Mouse (Mus musculus) midbrain, embryonic 11.5 days (tissue): Measurements from ENCODE around the gene Megf11. TPM values are rescaled to one million over a fixed set of nuclear protein-coding genes. Genes with fewer than 3 reads are reported as not detected.

Experiments used
- ATAC-seq: fragments of 200-750 bp; cut with Nextera tagmentation; 2 replicates; pipeline ENCODE4 v1.8.0; 2017; ENCODE audit warnings: moderate TSS enrichment, moderate library complexity; ENCODE audit not compliant: low FRiP score
- DNase-seq: peaks from one replicate; pipeline ENCODE4 v3.0.0; 2015; ENCODE audit warnings: low spot score; ENCODE audit errors: missing footprints
- H3K27ac ChIP-seq: fragments of 300-500 bp; sonication (generic); 2 replicates; pipeline ENCODE4 v1.5.1; 2014; ENCODE audit warnings: low read depth, low read length
- H3K27me3 ChIP-seq: fragments of 300-500 bp; sonication (generic); 2 replicates; pipeline ENCODE4 v1.6.1; 2014; ENCODE audit warnings: mild to moderate bottlenecking, low read length, moderate library complexity, mixed read lengths; ENCODE audit not compliant: control insufficient read depth, insufficient read depth
- H3K36me3 ChIP-seq: fragments of 300-500 bp; sonication (generic); 2 replicates; pipeline ENCODE4 v1.6.1; 2014; ENCODE audit warnings: mild to moderate bottlenecking, low read length, moderate library complexity, mixed read lengths; ENCODE audit not compliant: control insufficient read depth, insufficient read depth
- H3K4me1 ChIP-seq: fragments of 300-500 bp; sonication (generic); 2 replicates; pipeline ENCODE4 v1.6.1; 2014; ENCODE audit warnings: low read length; ENCODE audit not compliant: control insufficient read depth, insufficient read depth
- H3K4me2 ChIP-seq: fragments of 300-500 bp; sonication (generic); 2 replicates; pipeline ENCODE4 v1.6.1; 2014; ENCODE audit warnings: mild to moderate bottlenecking, moderate library complexity
- H3K4me3 ChIP-seq: fragments of 300-500 bp; sonication (generic); 2 replicates; pipeline ENCODE4 v1.5.1; 2014; ENCODE audit warnings: low read depth, low read length
- H3K9ac ChIP-seq: fragments of 300-500 bp; sonication (generic); 2 replicates; pipeline ENCODE4 v1.6.1; 2014; ENCODE audit warnings: low read length
- H3K9me3 ChIP-seq: fragments of 300-500 bp; sonication (generic); 2 replicates; pipeline ENCODE4 v1.6.1; 2016; ENCODE audit warnings: low read length; ENCODE audit not compliant: control insufficient read depth
- WGBS: fragments of 180-500 bp; shearing (Covaris S2); extraction: QIAGEN DNeasy Blood & Tissue Kit; methylation state at CpG from one replicate; pipeline ENCODE4 v1.1.7; 2014; 5-methylcytosine and 5-hydroxymethylcytosine counted together
- polyA plus RNA-seq: library from polyadenylated mRNA; unstranded; fragments of >200 nt; fragmentation: Nextera tagmentation; extraction: Ambion mirVana; gene quantifications from 2 replicates; pipeline ENCODE4 v1.2.1, GENCODE M21; 2014

Megf11 gene
- polyA plus RNA-seq, 1 experiment from 2014 or later = 3.1 TPM

GRCm38 (mm10) chr9:64532711-64533242, 147.4 kb downstream of the Megf11 start:
- Histone ChIP-seq H3K9ac (no peak overlapping the region), H3K9me3 (no peaks in the 10 kb centered on the region), H3K27me3 (no peaks in the 10 kb centered on the region), H3K4me3 (no peak overlapping the region), H3K4me1 (peaks cover 13% of the 10 kb centered on the region), H3K27ac (no peak overlapping the region), H3K4me2 (no peak overlapping the region), H3K36me3 (no peaks in the 10 kb centered on the region)
- 50% methylated on average over 4 of the region's 4 CpGs for WGBS
- ATAC-seq = no peak
- DNase-seq = no peak

- 45% methylated on average over 15 of the region's 15 CpGs for WGBS
- H3K9me3 ChIP-seq = no peaks in the 10 kb centered on the region
- H3K27ac ChIP-seq = no peak overlapping the region
- H3K4me3 ChIP-seq = no peak overlapping the region
- H3K36me3 ChIP-seq = no peaks in the 10 kb centered on the region
- no peak for ATAC-seq
- no peak for DNase-seq
- H3K27me3 ChIP-seq = no peaks in the 10 kb centered on the region
- peaks cover 13% of the 10 kb centered on the region for H3K4me1 ChIP-seq
- no peak overlapping the region for H3K4me2 ChIP-seq
- no peak overlapping the region for H3K9ac ChIP-seq
Observed at GRCm38 (mm10) chr9:64533488-64534119, 148.2 kb downstream of the Megf11 start.

- H3K27me3 ChIP-seq = no peaks in the 10 kb centered on the region
- peak; percentile 28 for DNase-seq
- WGBS = 86% methylated on average over 6 of the region's 6 CpGs
Observed at GRCm38 (mm10) chr9:64534313-64534712, 148.9 kb downstream of the Megf11 start.

GRCm38 (mm10) chr9:64534856-64535539, 149.6 kb downstream of the Megf11 start:
- ATAC-seq (no peak), DNase-seq (peak; percentile 49)
- 84% methylated on average over 8 of the region's 8 CpGs for WGBS
- H3K4me3 ChIP-seq = no peak overlapping the region
- H3K27ac ChIP-seq = no peak overlapping the region
- no peaks in the 10 kb centered on the region for H3K36me3 ChIP-seq
- no peak overlapping the region for H3K9ac ChIP-seq
- no peak overlapping the region for H3K4me2 ChIP-seq
- H3K27me3 ChIP-seq = no peaks in the 10 kb centered on the region
- peaks cover 6% of the 10 kb centered on the region for H3K4me1 ChIP-seq
- no peaks in the 10 kb centered on the region for H3K9me3 ChIP-seq

More at GRCm38 (mm10) chr9:64534313-64534712, 148.9 kb downstream of the Megf11 start:
- Histone ChIP-seq H3K36me3 (no peaks in the 10 kb centered on the region), H3K4me2 (no peak overlapping the region), H3K9ac (no peak overlapping the region), H3K9me3 (no peaks in the 10 kb centered on the region), H3K4me3 (no peak overlapping the region), H3K27ac (no peak overlapping the region), H3K4me1 (peaks cover 6% of the 10 kb centered on the region)
- ATAC-seq = no peak

- H3K9me3 ChIP-seq = no peaks in the 10 kb centered on the region
- H3K27ac ChIP-seq = no peak overlapping the region
- H3K4me1 ChIP-seq = peaks cover 9% of the 10 kb centered on the region
- no peak for ATAC-seq
- H3K4me3 ChIP-seq = no peak overlapping the region
- peak; percentile 69 for DNase-seq
- WGBS = 82% methylated on average over 4 of the region's 4 CpGs
- no peak overlapping the region for H3K9ac ChIP-seq
- no peak overlapping the region for H3K4me2 ChIP-seq
- no peaks in the 10 kb centered on the region for H3K36me3 ChIP-seq
- no peaks in the 10 kb centered on the region; the same call in 1 of the 2 replicates for H3K27me3 ChIP-seq
Observed at GRCm38 (mm10) chr9:64537821-64538220, 152.4 kb downstream of the Megf11 start.

- no peak for DNase-seq
- 58% methylated on average over 4 of the region's 4 CpGs for WGBS
Observed at GRCm38 (mm10) chr9:64542246-64542645, 156.8 kb downstream of the Megf11 start.

GRCm38 (mm10) chr9:64543125-64543524, 157.7 kb downstream of the Megf11 start:
- H3K27ac ChIP-seq = no peak overlapping the region
- no peak overlapping the region for H3K9ac ChIP-seq
- H3K4me2 ChIP-seq = no peak overlapping the region
- H3K27me3 ChIP-seq = no peaks in the 10 kb centered on the region; the same call in 1 of the 2 replicates
- H3K9me3 ChIP-seq = no peaks in the 10 kb centered on the region
- 54% methylated on average over 7 of the region's 7 CpGs for WGBS
- 0 out of 2 replicates have a peak, but pooled peaks cover 3% of the 10 kb centered on the region for H3K4me1 ChIP-seq
- no peaks in the 10 kb centered on the region for H3K36me3 ChIP-seq
- no peak overlapping the region for H3K4me3 ChIP-seq
- ATAC-seq (no peak), DNase-seq (peak; percentile 64)

More at GRCm38 (mm10) chr9:64542246-64542645, 156.8 kb downstream of the Megf11 start:
- H3K36me3 ChIP-seq = no peaks in the 10 kb centered on the region
- H3K27me3 ChIP-seq = no peaks in the 10 kb centered on the region; the same call in 1 of the 2 replicates
- no peak overlapping the region for H3K9ac ChIP-seq
- no peak overlapping the region for H3K4me3 ChIP-seq
- no peaks in the 10 kb centered on the region for H3K9me3 ChIP-seq
- no peak overlapping the region for H3K27ac ChIP-seq
- 0 out of 2 replicates have a peak, but pooled peaks cover 3% of the 10 kb centered on the region for H3K4me1 ChIP-seq
- H3K4me2 ChIP-seq = no peak overlapping the region
- ATAC-seq = no peak

GRCm38 (mm10) chr9:64546344-64546991, 161.0 kb downstream of the Megf11 start:
- Histone ChIP-seq H3K4me3 (no peak overlapping the region), H3K4me1 (0 out of 2 replicates have a peak, but pooled peaks cover 3% of the 10 kb centered on the region), H3K9ac (no peak overlapping the region), H3K9me3 (no peaks in the 10 kb centered on the region), H3K4me2 (no peak overlapping the region), H3K27me3 (no peaks in the 10 kb centered on the region; the same call in 1 of the 2 replicates), H3K27ac (no peak overlapping the region), H3K36me3 (no peaks in the 10 kb centered on the region)
- DNase-seq = peak; percentile 59
- no peak for ATAC-seq
- WGBS = 67% methylated on average over 7 of the region's 7 CpGs
